Mouse (Mus musculus) splenic B cell, adult 2 months (primary cell): Measurements from ENCODE around the gene Tenm4.

Experiments
- DNase-seq: peaks from one replicate; pipeline ENCODE4 v3.0.0-alpha.2; 2011; ENCODE audit warnings: low read depth, low spot score
- H3K27me3 ChIP-seq: 2 replicates; pipeline ENCODE4 v1.6.1; 2012; ENCODE audit warnings: mild to moderate bottlenecking, low read length, moderate library complexity, mixed read lengths; ENCODE audit not compliant: control insufficient read depth, poor library complexity, insufficient read depth, severe bottlenecking
- H3K36me3 ChIP-seq: 2 replicates; pipeline ENCODE4 v1.6.1; 2012; ENCODE audit warnings: mild to moderate bottlenecking, low read length, moderate library complexity, mixed read lengths; ENCODE audit not compliant: control insufficient read depth, poor library complexity, insufficient read depth, severe bottlenecking

The Tenm4 gene

GRCm38 (mm10) chr7:96772966-96773365 is 601.9 kb downstream of the Tenm4 start:
- H3K27me3 ChIP-seq, result no peaks in the 10 kb centered on the region
- DNase-seq, result no peak

DNA sequence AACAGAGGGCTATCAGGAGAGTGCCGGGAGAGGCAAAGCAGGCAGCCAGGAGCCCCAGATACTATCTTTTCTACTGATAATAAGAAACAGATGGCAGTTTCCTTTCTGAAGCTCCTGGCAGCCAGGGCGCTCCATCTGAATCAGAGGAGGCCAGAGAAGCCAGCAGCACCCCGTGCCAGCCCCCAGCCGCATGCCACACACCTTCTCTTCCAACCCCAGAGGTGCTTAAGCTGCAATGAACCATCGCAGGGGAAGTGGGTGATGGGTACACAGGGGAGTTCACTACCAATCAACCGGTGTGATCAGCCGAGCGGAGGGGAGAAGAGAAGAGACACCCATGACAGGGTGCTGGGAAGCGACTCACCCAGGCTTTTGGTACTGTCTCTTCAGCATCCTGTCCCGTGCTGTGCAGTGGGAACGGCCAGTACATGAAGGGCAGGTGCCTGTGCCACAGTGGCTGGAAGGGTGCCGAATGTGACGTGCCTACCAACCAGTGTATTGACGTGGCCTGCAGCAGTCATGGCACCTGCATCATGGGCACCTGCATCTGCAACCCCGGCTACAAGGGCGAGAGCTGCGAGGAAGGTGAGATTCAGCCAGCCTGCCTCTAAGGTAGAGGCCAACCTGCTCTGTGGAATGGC is 602.7 kb downstream of the Tenm4 start:
- no peak for DNase-seq

More at GRCm38 (mm10) chr7:96772966-96773365, 601.9 kb downstream of the Tenm4 start:
- no peaks in the 10 kb centered on the region for H3K36me3 ChIP-seq

GRCm38 (mm10) chr7:96775080-96775486 is 604.0 kb downstream of the Tenm4 start:
- DNase-seq, result no peak
- Histone ChIP-seq H3K36me3 (no peaks in the 10 kb centered on the region), H3K27me3 (no peaks in the 10 kb centered on the region)

More for the DNA sequence above, 602.7 kb downstream of the Tenm4 start:
- H3K27me3 ChIP-seq, result no peaks in the 10 kb centered on the region
- no peaks in the 10 kb centered on the region for H3K36me3 ChIP-seq

DNA sequence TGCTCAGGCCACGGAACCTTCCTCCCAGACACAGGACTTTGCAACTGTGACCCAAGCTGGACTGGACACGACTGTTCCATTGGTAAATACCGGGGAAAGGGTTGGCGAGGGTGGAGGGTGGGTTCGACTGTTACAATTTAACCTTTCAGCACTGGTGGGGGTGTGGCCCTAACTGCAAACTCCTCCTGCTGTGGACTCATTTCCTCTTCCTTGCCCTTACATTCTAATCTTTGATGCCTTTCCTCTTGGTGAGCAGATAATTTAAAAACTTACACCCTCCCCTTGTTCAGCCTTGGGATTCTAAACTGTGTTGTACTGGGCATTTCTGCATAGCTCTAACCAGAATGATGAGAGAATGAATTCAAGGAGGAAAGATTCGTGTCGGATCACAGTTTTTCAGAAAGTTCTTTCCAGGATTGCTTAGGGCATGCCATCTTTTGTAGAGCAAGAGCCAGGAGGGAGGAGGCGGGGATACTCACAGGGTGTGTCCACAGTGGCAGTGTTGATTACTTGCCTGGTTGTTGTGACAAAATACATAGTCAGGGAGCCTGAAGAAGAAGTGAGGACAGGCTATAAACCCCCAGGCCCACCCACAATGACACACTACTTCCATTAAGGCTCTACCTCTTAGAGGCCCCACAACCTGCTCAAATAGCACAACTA is 607.0 kb downstream of the Tenm4 start:
- Histone ChIP-seq H3K36me3 (no peaks in the 10 kb centered on the region), H3K27me3 (no peaks in the 10 kb centered on the region)
- no peak for DNase-seq

GRCm38 (mm10) chr7:96778601-96778969 is 607.5 kb downstream of the Tenm4 start:
- DNase-seq, result peak; percentile 53
- Histone ChIP-seq H3K27me3 (no peaks in the 10 kb centered on the region), H3K36me3 (no peaks in the 10 kb centered on the region)

- Histone ChIP-seq H3K27me3 (no peaks in the 10 kb centered on the region), H3K36me3 (no peaks in the 10 kb centered on the region)
- DNase-seq, result no peak
Observed at GRCm38 (mm10) chr7:96780556-96780955, 609.5 kb downstream of the Tenm4 start.

- no peak for DNase-seq
- no peaks in the 10 kb centered on the region for H3K27me3 ChIP-seq
Observed at GRCm38 (mm10) chr7:96781068-96781467, 610.0 kb downstream of the Tenm4 start.

DNA sequence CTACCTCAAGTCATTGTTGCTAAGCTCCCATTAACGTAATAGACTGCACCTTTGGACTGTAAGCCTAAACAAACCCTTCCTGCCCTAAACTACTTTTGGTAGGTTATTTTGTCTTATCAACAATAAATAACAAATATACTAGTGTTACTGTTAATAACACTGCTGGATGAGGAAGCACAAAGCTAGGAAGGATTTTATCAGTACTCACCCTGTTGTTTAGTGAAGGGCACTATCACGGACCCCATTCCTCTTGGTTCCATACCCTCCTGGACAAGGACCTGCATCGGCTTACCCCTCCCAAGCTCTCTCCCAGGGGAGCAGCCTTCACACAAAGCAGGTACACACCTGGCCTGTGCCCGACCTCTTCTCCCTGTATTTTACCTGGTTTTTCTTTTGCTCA is 611.6 kb downstream of the Tenm4 start:
- Histone ChIP-seq H3K36me3 (no peaks in the 10 kb centered on the region), H3K27me3 (no peaks in the 10 kb centered on the region)
- DNase-seq, result no peak

More at GRCm38 (mm10) chr7:96781068-96781467, 610.0 kb downstream of the Tenm4 start:
- no peaks in the 10 kb centered on the region for H3K36me3 ChIP-seq

DNA sequence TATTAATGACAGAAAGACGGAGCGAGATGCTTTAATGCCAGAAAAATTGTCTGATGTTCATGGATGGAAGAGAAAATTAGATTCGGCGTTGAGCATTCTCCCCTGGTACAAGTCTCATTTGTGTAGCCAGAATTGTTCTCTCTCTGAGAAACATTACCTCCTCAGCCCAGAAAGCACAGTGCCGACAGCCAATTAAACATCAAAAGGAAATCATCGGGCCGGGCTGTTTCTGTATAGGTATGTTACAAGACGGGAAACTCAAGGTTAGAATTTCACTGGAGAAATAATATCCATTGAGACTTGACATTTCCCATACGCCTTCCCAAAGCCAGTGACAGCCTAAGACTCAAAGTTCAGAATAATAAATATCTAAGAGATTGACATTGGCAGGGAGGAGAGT is 614.8 kb downstream of the Tenm4 start:
- H3K27me3 ChIP-seq, result no peaks in the 10 kb centered on the region
- H3K36me3 ChIP-seq, result no peaks in the 10 kb centered on the region
- no peak for DNase-seq

DNA sequence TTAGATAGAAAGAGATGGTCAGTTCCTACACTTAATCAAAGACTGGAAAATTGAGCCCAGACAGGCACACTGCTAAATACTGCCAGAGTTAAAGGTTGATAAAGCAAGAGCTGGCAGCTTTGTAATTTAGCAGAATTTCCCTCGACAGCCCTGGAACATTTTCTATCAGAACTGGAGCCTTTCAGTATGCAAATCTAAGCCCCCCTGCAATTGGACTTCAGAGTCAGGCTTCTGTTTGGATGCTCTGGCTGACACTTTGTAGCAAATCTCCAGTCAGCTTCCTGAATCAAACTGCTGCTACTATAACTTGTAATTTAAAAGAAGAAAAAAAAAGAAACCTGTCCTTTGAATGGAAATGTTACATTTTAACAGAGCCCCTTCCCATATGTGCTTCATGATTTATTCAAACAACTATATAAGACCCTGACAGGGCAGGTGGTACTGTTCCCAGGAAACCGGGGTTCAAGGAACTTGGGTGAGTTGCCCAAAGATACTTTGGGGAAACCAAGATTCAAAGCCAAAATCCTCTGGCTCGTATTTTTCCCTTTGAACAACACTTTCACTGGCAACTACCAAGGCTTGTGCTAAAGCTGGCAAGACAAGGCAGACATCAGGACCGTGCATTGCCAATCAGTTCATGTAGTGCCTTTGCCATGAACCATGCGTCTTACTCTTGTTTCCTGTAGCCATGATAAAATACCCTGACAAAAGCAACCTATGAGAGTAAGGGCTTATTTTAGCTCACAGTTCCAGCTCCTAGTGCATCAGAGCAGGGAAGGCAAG is 615.4 kb downstream of the Tenm4 start:
- no peaks in the 10 kb centered on the region for H3K27me3 ChIP-seq
- H3K36me3 ChIP-seq, result no peaks in the 10 kb centered on the region
- DNase-seq, result no peak

GRCm38 (mm10) chr7:96788135-96788534 is 617.1 kb downstream of the Tenm4 start:
- Histone ChIP-seq H3K27me3 (no peaks in the 10 kb centered on the region), H3K36me3 (no peaks in the 10 kb centered on the region)
- no peak for DNase-seq

- no peak for DNase-seq
- Histone ChIP-seq H3K36me3 (no peaks in the 10 kb centered on the region), H3K27me3 (no peaks in the 10 kb centered on the region)
Observed at GRCm38 (mm10) chr7:96790326-96790725, 619.3 kb downstream of the Tenm4 start.

DNA sequence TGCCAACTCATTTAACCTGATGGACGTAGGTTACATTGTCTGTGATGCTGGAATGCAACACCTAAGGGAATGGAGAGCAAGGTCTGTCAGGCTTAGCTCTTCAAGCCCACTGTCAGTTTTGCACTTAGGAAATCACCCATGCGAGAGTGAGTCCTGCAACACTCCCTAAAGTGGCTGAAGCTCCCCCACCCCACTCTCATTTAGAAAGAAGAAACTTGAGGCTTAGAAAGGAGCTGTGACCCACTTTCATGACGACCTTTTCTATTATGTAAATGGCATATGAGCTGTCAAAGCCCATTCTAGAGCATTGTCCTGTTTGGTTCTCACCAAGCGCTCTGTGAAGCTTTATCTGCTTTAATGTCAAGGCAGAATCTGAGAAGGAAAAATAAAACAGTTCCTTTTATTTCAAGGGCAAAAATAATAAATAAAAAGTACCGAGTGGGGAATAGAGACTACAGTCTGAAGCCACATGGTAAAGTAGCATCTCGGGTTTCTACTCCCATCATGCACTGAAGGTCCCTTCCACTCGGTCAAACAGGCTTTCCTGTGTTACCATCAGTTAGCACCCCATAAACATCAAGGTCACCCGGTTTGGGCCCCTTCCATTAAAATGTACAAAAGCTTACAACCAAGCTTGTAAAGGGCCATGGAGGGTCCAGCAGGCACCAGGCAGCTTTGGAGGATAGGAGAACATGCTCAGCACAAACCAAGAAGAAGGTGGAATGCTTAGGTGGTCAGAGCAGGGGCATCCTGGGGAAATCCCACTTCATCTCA is 621.6 kb downstream of the Tenm4 start:
- DNase-seq, result no peak
- Histone ChIP-seq H3K27me3 (no peaks in the 10 kb centered on the region), H3K36me3 (no peaks in the 10 kb centered on the region)

DNA sequence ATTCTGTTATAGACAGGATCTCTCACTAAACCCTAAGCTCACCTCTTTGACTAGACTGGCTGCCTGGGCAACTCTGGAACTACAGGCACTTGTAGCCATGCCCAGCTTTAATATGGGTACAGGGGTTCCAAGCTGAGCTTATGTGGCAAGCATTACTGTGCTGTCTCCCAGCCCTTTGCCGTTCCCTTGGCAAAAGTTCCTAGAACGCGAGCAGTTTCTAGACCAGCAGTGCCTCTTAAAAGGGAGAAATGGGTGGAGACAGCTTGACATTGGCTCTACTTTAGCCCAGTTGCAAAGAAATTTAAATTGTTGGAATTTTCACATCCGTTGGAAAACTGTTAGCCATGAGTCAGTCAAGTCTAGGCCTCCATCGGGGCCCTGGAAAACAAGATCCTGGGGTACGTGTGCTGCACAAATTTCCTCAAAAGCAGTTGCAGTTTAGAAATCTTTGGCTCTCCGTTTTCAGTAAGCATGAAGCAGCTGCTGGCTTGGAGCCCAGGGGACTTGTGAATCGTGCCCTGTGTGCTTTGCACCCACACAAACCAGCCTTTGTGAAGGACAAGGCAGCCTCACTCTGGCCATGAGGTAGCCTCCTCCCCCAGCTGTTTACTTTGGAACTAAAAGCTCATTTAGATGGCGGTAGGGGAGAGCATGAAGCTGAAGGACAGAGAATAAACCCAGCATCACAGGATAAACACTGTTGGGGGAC is 625.1 kb downstream of the Tenm4 start:
- no peaks in the 10 kb centered on the region for H3K27me3 ChIP-seq
- no peaks in the 10 kb centered on the region for H3K36me3 ChIP-seq
- DNase-seq, result no peak
